Mouse (Mus musculus): Measurements from ENCODE around the gene Cabp2. TPM values are rescaled to one million over a fixed set of nuclear protein-coding genes. Genes with fewer than 3 reads are reported as not detected.
A peak's percentile ranks its signal among the peaks of the same experiment; 100 is the strongest.
"Not testable (repeated sequence)": the region's sequence is repeated elsewhere in the genome, so short reads cannot be mapped to it uniquely, and the experiment has no call there.

The Cabp2 gene
- not detected in 2 replicates for polyA plus RNA-seq (2014; fragmentation: Nextera tagmentation; extraction: Ambion mirVana)

DNA sequence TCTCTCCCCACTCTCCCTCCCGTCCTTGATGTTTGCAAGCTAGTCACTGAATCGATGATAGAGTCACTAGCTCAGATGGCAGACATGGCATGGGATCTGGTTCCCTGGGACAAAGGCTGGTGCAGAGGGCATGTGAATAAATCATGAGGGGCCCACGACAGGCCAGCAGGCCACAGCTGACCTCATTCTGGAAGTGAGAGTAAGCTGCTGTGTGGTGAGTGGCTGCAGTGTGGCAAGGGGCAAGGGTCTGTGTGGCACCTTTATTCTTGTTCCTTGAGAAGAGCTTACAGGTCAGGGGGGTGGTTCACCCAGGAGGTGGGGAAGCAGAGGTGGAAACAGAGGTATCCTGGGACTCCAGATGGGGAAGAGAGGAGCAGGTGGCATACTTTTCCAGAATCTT lies at the start of gene Cabp2:
Cabp2 (plus strand) TSS at position 185 of the 400 bp plus-strand sequence.
- peaks cover 11% of the 10 kb centered on the region; the same call in 1 of the 2 replicates for H3K27me3 ChIP-seq (ENCODE audit: control insufficient read depth, insufficient read depth, low read length)
- no peaks in the 10 kb centered on the region for H3K36me3 ChIP-seq (ENCODE audit: control insufficient read depth, insufficient read depth, low read length)
- no peak within 1 kb of the TSS for H3K4me3 ChIP-seq (ENCODE audit: low read depth, low read length)
- H3K9me3 ChIP-seq (replicated peaks; ENCODE audit: control insufficient read depth, low read length), result no peaks in the 10 kb centered on the region
- no peak for ATAC-seq (replicated peaks; ENCODE audit: insufficient number of reproducible peaks, low FRiP score, low TSS enrichment)
- H3K27ac ChIP-seq (ENCODE audit: low read depth, low read length), result no peak within 1 kb of the TSS
- H3K9ac ChIP-seq (ENCODE audit: low read depth, low read length), result no peak within 1 kb of the TSS
- H3K4me1 ChIP-seq (ENCODE audit: control insufficient read depth, insufficient read depth, low read length), result no peaks in the 10 kb centered on the region
- no peak within 1 kb of the TSS for H3K4me2 ChIP-seq
- WGBS (ENCODE audit: insufficient replicate concordance), result 72% methylated on average over 3 of the region's 3 CpGs

DNA sequence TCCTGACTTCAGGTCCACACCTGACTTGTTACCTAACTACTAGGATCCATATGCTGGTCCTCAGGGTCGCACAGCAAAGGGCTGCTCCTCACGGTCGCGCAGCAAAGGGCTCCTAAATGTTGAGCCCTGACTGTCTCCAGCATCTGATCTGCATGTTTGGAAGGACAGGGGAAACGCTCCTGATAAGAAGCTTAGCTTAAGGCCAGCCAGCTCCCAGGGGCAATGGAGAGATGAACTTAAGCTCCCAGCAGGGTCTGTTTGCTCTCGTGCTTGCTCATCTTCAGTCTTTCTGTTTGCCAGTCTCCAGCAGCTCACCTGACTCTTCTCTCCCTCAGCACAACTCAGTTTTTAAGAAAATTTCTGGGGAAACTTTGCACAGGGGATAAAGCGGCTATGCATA lies 48.7 kb upstream of the Cabp2 start:
- H3K9me3 ChIP-seq (replicated peaks; ENCODE audit: control insufficient read depth, low read length), result no peaks in the 10 kb centered on the region; the same call in 1 of the 2 replicates
- no peaks in the 10 kb centered on the region for H3K27me3 ChIP-seq (ENCODE audit: control insufficient read depth, insufficient read depth, low read length)
- no peak overlapping the region for H3K27ac ChIP-seq (ENCODE audit: low read depth, low read length)
- no peak for ATAC-seq (replicated peaks; ENCODE audit: insufficient number of reproducible peaks, low FRiP score, low TSS enrichment)
- no peak overlapping the region for H3K9ac ChIP-seq (ENCODE audit: low read depth, low read length)
- no peak overlapping the region for H3K4me3 ChIP-seq (ENCODE audit: low read depth, low read length)
- 44% methylated on average over 7 of the region's 7 CpGs for WGBS (ENCODE audit: insufficient replicate concordance)
- peaks cover 5% of the 10 kb centered on the region; the same call in 1 of the 2 replicates for H3K4me1 ChIP-seq (ENCODE audit: control insufficient read depth, insufficient read depth, low read length)
- H3K36me3 ChIP-seq (ENCODE audit: control insufficient read depth, insufficient read depth, low read length), result no peaks in the 10 kb centered on the region
- H3K4me2 ChIP-seq, result no peak overlapping the region

DNA sequence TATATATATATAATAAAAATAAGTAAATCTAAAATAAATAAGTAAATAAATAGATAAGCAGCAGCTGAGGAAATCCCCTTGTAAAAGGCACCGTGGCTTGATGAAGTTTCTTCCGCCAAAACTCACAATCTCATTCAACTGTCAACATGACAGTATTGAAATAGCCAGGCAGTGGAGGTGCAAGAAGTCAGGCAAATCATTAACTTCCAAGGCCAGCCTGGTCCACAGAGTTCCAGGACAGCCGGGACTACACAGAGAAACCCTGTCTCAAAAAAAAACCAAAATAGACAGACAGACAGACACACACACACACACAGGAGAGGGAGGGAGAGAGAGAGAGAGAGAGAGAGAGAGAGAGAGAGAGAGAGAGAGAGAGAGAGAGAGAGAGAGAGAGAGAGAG lies 48.1 kb upstream of the Cabp2 start:
- H3K4me3 ChIP-seq (ENCODE audit: low read depth, low read length), result no peak overlapping the region
- H3K9me3 ChIP-seq (replicated peaks; ENCODE audit: control insufficient read depth, low read length), result no peaks in the 10 kb centered on the region
- H3K36me3 ChIP-seq (ENCODE audit: control insufficient read depth, insufficient read depth, low read length), result no peaks in the 10 kb centered on the region
- no peak overlapping the region for H3K27ac ChIP-seq (ENCODE audit: low read depth, low read length)
- H3K27me3 ChIP-seq (ENCODE audit: control insufficient read depth, insufficient read depth, low read length), result no peaks in the 10 kb centered on the region
- no peak overlapping the region for H3K4me2 ChIP-seq
- no peak for ATAC-seq (replicated peaks; ENCODE audit: insufficient number of reproducible peaks, low FRiP score, low TSS enrichment)
- H3K4me1 ChIP-seq (ENCODE audit: control insufficient read depth, insufficient read depth, low read length), result peaks cover 8% of the 10 kb centered on the region; the same call in 1 of the 2 replicates
- H3K9ac ChIP-seq (ENCODE audit: low read depth, low read length), result no peak overlapping the region
- WGBS (ENCODE audit: insufficient replicate concordance), result 77% methylated on average over 3 of the region's 3 CpGs

DNA sequence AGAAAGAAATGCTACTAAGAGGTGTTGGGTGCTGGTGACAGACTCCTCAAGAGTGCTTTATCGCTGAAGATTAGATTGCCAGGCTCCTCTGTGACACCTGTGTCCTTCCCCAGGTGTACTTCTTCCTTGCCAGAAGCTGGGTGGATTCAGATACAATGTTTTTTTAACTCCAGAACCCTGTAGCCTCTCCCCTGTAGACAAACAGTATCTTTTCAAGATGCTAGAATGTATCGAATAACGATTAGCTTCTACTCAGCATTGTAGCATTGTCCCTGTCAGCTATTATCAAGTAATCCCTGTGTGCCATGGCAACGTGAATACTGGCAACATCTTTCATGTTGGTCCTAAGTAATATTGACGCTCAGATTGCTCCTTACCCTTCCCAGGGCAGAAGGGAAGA lies 47.6 kb upstream of the Cabp2 start:
- Histone ChIP-seq H3K27ac (ENCODE audit: low read depth, low read length) (no peak overlapping the region), H3K27me3 (ENCODE audit: control insufficient read depth, insufficient read depth, low read length) (no peaks in the 10 kb centered on the region), H3K36me3 (ENCODE audit: control insufficient read depth, insufficient read depth, low read length) (no peaks in the 10 kb centered on the region), H3K4me1 (ENCODE audit: control insufficient read depth, insufficient read depth, low read length) (peaks cover 8% of the 10 kb centered on the region; the same call in 1 of the 2 replicates), H3K4me3 (ENCODE audit: low read depth, low read length) (no peak overlapping the region), H3K9me3 (replicated peaks; ENCODE audit: control insufficient read depth, low read length) (no peaks in the 10 kb centered on the region), H3K9ac (ENCODE audit: low read depth, low read length) (no peak overlapping the region), H3K4me2 (no peak overlapping the region)
- WGBS (ENCODE audit: insufficient replicate concordance), result 57% methylated on average over 5 of the region's 5 CpGs
- no peak for ATAC-seq (replicated peaks; ENCODE audit: insufficient number of reproducible peaks, low FRiP score, low TSS enrichment)

DNA sequence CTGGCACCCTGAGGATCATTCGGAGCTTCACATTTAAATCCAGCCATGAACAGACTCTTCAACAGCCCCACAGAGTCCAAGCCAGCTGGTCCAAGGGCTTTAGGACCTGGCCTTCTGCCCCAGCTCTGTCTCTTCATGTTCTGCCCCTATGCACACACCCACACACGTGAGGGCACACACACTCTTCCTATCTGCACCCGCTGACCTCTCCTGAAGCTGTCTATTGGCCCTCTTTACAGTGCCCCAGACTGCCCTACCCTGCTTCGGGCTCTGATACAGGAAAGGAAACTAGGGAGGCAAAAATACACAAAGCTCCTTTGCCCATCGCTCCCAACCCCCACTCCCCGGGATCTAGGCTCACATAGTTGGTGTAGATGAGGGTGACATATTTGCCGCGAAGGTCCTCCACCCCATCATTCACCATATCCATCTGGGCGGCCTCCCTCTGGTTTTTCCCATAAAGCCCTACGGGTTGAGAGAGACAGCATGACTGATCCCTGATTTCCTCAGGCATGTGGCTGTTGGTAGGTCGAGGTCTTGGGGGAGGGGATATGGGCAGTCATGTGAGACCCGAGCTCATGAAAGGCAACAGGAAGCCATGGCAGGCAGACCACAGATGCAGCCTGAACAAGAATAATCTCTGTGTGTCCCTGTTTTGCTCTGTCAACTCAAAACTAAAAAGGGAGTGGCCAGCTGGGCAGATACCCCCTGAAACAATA lies 44.9 kb upstream of the Cabp2 start:
- Histone ChIP-seq H3K36me3 (ENCODE audit: control insufficient read depth, insufficient read depth, low read length) (no peaks in the 10 kb centered on the region), H3K4me2 (peak overlapping the region; percentile 17)
- ATAC-seq (replicated peaks; ENCODE audit: insufficient number of reproducible peaks, low FRiP score, low TSS enrichment), result no peak

DNA sequence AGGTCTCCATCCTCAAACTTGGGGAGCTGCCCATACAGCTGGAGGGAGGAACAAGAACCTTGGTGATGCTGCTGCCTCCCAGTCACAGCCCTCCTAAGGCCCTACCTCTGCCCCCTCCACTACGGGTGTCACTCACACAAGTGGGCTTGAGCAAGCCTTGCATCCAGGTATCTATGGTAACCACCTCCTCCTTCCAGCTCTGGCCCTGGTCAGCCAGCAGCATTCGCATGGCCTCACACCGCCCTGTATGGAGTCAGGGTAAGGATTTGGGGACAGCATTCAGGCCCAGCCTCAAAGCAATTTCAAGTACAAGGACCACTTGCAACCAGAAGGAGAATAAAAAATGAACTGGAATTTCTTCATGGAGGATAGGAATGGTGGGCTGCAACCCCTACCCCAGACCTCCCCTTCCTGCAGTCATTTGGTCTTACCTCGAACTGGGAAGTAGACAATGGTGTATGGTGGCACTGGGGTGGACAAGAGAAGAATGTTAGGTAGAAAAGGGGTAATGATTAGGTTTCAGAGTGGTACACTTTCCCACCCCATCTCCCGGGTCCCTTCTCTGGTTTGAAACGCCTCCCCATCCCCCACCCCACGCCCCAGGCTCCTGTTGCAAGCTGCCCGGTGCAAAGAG lies 44.1 kb upstream of the Cabp2 start:
- H3K9ac ChIP-seq (ENCODE audit: low read depth, low read length), result peak overlapping the region; percentile 94
- H3K4me3 ChIP-seq (ENCODE audit: low read depth, low read length), result peak overlapping the region; percentile 77
- not testable (repeated sequence) for H3K36me3 ChIP-seq (ENCODE audit: control insufficient read depth, insufficient read depth, low read length); H3K9me3 ChIP-seq (replicated peaks; ENCODE audit: control insufficient read depth, low read length); H3K27me3 ChIP-seq (ENCODE audit: control insufficient read depth, insufficient read depth, low read length); ATAC-seq (replicated peaks; ENCODE audit: insufficient number of reproducible peaks, low FRiP score, low TSS enrichment); H3K4me1 ChIP-seq (ENCODE audit: control insufficient read depth, insufficient read depth, low read length)
- H3K4me2 ChIP-seq, result peak overlapping the region; percentile 84
- H3K27ac ChIP-seq (ENCODE audit: low read depth, low read length), result peak overlapping the region; percentile 82
- WGBS (ENCODE audit: insufficient replicate concordance), result 29% methylated on average over 7 of the region's 8 CpGs

More for the DNA sequence above, 44.9 kb upstream of the Cabp2 start:
- 79% methylated on average over 12 of the region's 12 CpGs for WGBS (ENCODE audit: insufficient replicate concordance)
- Histone ChIP-seq H3K9ac (ENCODE audit: low read depth, low read length) (no peak overlapping the region), H3K27me3 (ENCODE audit: control insufficient read depth, insufficient read depth, low read length) (no peaks in the 10 kb centered on the region), H3K9me3 (replicated peaks; ENCODE audit: control insufficient read depth, low read length) (no peaks in the 10 kb centered on the region), H3K4me1 (ENCODE audit: control insufficient read depth, insufficient read depth, low read length) (peaks cover 8% of the 10 kb centered on the region; the same call in 1 of the 2 replicates), H3K4me3 (ENCODE audit: low read depth, low read length) (no peak overlapping the region), H3K27ac (ENCODE audit: low read depth, low read length) (no peak overlapping the region)

DNA sequence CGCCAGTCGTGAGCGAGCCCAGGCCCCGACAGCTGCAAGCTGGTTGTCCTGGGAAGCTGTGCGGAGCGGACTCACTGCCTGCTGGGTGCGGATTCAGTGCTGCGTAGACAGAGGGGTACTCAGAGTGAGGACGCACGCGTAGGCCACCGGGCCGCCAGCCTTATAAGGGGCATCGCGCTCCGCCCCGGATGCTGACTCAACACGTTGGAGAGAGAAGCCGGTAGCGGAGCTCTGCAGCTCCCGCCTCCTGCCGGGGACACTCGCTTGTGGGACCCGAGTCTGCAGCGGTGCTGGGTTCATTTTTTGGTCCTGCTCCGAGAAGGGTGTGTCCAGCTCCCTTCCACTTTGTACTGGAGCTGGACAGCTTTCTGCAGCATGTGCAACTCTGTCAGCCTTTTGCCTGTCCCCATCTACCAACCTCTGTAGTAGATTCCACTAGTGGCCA lies 43.6 kb upstream of the Cabp2 start, which contains the start of gene Gstp1:
Gstp1 (minus strand) TSS at position 198 of the 445 bp plus-strand sequence.
- Histone ChIP-seq H3K4me2 (peak within 1 kb of the TSS; percentile 84), H3K36me3 (ENCODE audit: control insufficient read depth, insufficient read depth, low read length) (no peaks in the 10 kb centered on the region), H3K4me3 (ENCODE audit: low read depth, low read length) (peak within 1 kb of the TSS; percentile 77), H3K27ac (ENCODE audit: low read depth, low read length) (peak within 1 kb of the TSS; percentile 82), H3K9me3 (replicated peaks; ENCODE audit: control insufficient read depth, low read length) (no peaks in the 10 kb centered on the region), H3K9ac (ENCODE audit: low read depth, low read length) (peak within 1 kb of the TSS; percentile 94), H3K27me3 (ENCODE audit: control insufficient read depth, insufficient read depth, low read length) (no peaks in the 10 kb centered on the region), H3K4me1 (ENCODE audit: control insufficient read depth, insufficient read depth, low read length) (peaks cover 8% of the 10 kb centered on the region; the same call in 1 of the 2 replicates)
- WGBS (ENCODE audit: insufficient replicate concordance), result under 1% methylated on average over 26 of the region's 26 CpGs
- peak; percentile 85 for ATAC-seq (replicated peaks; ENCODE audit: insufficient number of reproducible peaks, low FRiP score, low TSS enrichment)

DNA sequence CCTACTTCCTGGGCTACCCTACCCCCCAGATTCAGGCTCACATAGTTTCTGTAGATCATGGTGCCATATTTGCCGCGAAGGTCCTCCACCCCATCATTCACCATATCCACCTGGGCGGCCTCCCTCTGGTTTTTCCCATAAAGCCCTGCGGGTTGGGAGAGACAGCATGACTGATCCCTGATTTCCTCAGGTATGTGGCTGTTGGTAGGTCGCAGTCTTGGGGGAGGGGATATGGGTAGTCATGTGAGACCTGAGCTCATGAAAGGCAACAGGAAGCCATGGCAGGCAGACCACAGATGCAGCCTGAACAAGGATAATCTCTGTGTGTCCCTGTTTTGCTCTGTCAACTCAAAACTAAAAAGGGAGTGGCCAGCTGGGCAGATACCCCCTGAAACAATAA lies 40.4 kb upstream of the Cabp2 start:
- not testable (repeated sequence) for H3K36me3 ChIP-seq (ENCODE audit: control insufficient read depth, insufficient read depth, low read length); ATAC-seq (replicated peaks; ENCODE audit: insufficient number of reproducible peaks, low FRiP score, low TSS enrichment)
- WGBS (ENCODE audit: insufficient replicate concordance), result 76% methylated on average over 5 of the region's 5 CpGs

More for the DNA sequence above, 40.4 kb upstream of the Cabp2 start:
- not testable (repeated sequence) for H3K4me2 ChIP-seq; H3K9me3 ChIP-seq (replicated peaks; ENCODE audit: control insufficient read depth, low read length); H3K27ac ChIP-seq (ENCODE audit: low read depth, low read length); H3K9ac ChIP-seq (ENCODE audit: low read depth, low read length); H3K27me3 ChIP-seq (ENCODE audit: control insufficient read depth, insufficient read depth, low read length); H3K4me1 ChIP-seq (ENCODE audit: control insufficient read depth, insufficient read depth, low read length); H3K4me3 ChIP-seq (ENCODE audit: low read depth, low read length)
